Mouse (Mus musculus): Measurements from ENCODE around the gene Dhx57. TPM values are rescaled to one million over a fixed set of nuclear protein-coding genes. Genes with fewer than 3 reads are reported as not detected.

The Dhx57 gene
- total and polyA plus RNA-seq, 3 experiments, result 3.4 to 6.8 TPM; not detected in 1

DNA sequence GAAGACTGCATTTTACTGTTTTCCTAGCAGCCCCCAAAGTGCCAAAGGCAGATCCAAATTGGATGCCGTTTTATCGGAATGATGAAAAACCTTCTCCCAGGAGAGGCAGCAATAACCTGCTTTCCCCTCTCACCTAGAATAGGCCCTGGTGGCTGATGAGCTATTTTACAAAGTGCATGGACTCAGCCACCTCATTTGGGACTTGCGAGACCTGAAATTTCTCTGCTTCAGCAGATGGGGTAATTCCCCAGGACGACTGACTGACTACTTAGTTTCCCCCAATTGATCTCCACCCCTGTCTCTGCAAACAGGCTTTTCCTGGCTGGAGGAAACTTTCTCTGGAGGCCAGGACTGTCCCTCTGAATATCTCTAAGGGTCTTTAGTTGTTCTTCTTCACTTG is 32.7 kb upstream of the Dhx57 start:
- no peak for DNase-seq (ENCODE audit: low read depth, low spot score)
- Histone ChIP-seq H3K4me1 (ENCODE audit: control insufficient read depth in 1 of 2, insufficient read depth in 2 of 2, low read length in 2 of 2) (peaks cover 0 to 4% of the 10 kb centered on the region in 2 experiments; a peak in 1 of 4 replicates), H3K27me3 (ENCODE audit: control insufficient read depth in 1 of 2, insufficient read depth in 2 of 2, low read length in 2 of 2) (peaks cover 0 to 8% of the 10 kb centered on the region in 2 experiments; a peak in 1 of 4 replicates), H3K9ac (ENCODE audit: control insufficient read depth, low read depth, low read length, poor library complexity, severe bottlenecking) (no peak overlapping the region), H3K4me3 (ENCODE audit: control insufficient read depth in 1 of 2, insufficient read depth in 1 of 2, low read depth in 2 of 2, low read length in 2 of 2) (no peak overlapping the region), H3K79me2 (ENCODE audit: control insufficient read depth, insufficient read depth, low read length, poor library complexity) (no peaks in the 10 kb centered on the region), H3K27ac (ENCODE audit: control insufficient read depth, low read depth, low read length) (no peak overlapping the region), H3K36me3 (ENCODE audit: control insufficient read depth in 1 of 2, insufficient read depth in 2 of 2, low read length in 2 of 2) (no peaks in the 10 kb centered on the region), H3K9me3 (replicated peaks; ENCODE audit: insufficient read depth, low read length) (no peaks in the 10 kb centered on the region)
- no peak for TF ChIP-seq MXI1 (IDR thresholded peaks at IDR 0.05; ENCODE audit: low read depth, low read length)
- TF ChIP-seq RCOR1 (IDR thresholded peaks at IDR 0.05; ENCODE audit: low read depth, low read length), result no peak
- TF ChIP-seq GABPA (IDR thresholded peaks at IDR 0.05; ENCODE audit: low read depth, low read length), result no peak
- TF ChIP-seq MAZ (IDR thresholded peaks at IDR 0.05; ENCODE audit: low read depth, low read length), result no peak
- no peak for TF ChIP-seq JUND (IDR thresholded peaks at IDR 0.05; ENCODE audit: low read depth, low read length)
- no peak for TF ChIP-seq HCFC1 (IDR thresholded peaks at IDR 0.05; ENCODE audit: low read depth, low read length)
- no peak for TF ChIP-seq USF2 (IDR thresholded peaks at IDR 0.05; ENCODE audit: borderline replicate concordance in 1 of 2, insufficient read depth in 1 of 2, low read depth in 1 of 2, low read length in 2 of 2)
- no peak for TF ChIP-seq GATA1 (IDR thresholded peaks at IDR 0.05; ENCODE audit: low read depth, low read length)
- no peak for TF ChIP-seq USF1 (IDR thresholded peaks at IDR 0.05; ENCODE audit: low read depth, low read length)
- no peak for TF ChIP-seq ZKSCAN1 (IDR thresholded peaks at IDR 0.05; ENCODE audit: low read depth, low read length)
- TF ChIP-seq CHD1 (IDR thresholded peaks at IDR 0.05; ENCODE audit: low read depth, low read length), result no peak
- TF ChIP-seq BHLHE40 (IDR thresholded peaks at IDR 0.05; ENCODE audit: borderline replicate concordance, low read depth, low read length), result no peak

DNA sequence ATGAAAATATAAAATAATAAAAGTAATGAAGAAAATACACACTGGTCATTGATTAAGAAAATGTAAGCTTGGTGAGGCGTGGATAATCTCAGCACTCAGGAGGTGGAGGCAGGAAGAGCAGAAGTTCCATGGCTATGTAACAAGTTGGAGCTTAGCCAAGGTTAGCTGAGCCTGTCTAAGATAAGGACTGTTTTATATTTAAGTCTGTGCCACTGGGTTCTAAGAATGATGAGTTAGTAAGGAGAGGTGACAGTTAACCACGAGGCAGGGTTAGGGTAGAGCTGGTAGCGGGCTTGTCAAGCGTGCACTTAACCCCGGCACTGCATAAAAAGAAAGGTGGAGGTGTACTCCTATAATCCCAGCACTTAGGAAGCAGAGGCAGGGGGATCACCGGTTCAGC is 32.0 kb upstream of the Dhx57 start:
- H3K4me1 ChIP-seq (ENCODE audit: control insufficient read depth in 1 of 2, insufficient read depth in 2 of 2, low read length in 2 of 2), result peaks cover 0 to 4% of the 10 kb centered on the region in 2 experiments; a peak in 1 of 4 replicates
- TF ChIP-seq E2F4 (IDR thresholded peaks at IDR 0.05; ENCODE audit: borderline replicate concordance, low read depth, low read length) (no peak), MYC (IDR thresholded peaks at IDR 0.05; ENCODE audit: low read depth, low read length) (peak; percentile 46; the same call in 1 of the 2 replicates), USF1 (IDR thresholded peaks at IDR 0.05; ENCODE audit: low read depth, low read length) (no peak), EP300 (IDR thresholded peaks at IDR 0.05; ENCODE audit: low read depth in 1 of 2, low read length in 2 of 2) (peak in 1 of 2 experiments; percentile 16; a peak in 2 of 4 replicates), SIN3A (IDR thresholded peaks at IDR 0.05; ENCODE audit: low read length) (peak; percentile 60), UBTF (IDR thresholded peaks at IDR 0.05; ENCODE audit: borderline replicate concordance, insufficient read depth, low read depth, low read length) (no peak), RCOR1 (IDR thresholded peaks at IDR 0.05; ENCODE audit: low read depth, low read length) (peak; percentile 77), SMC3 (IDR thresholded peaks at IDR 0.05; ENCODE audit: low read depth, low read length) (no peak), TBP (IDR thresholded peaks at IDR 0.05; ENCODE audit: low read depth, low read length) (no peak), MAX (IDR thresholded peaks at IDR 0.05; ENCODE audit: low read length) (peak; percentile 65), GATA1 (IDR thresholded peaks at IDR 0.05; ENCODE audit: low read depth, low read length) (peak; percentile 80), KAT2A (conservative IDR thresholded peaks at IDR 0.05; ENCODE audit: low read depth, low read length) (no peak), TCF12 (IDR thresholded peaks at IDR 0.05; ENCODE audit: low read depth, low read length) (no peak), MAZ (IDR thresholded peaks at IDR 0.05; ENCODE audit: low read depth, low read length) (no peak), MYB (IDR thresholded peaks at IDR 0.05; ENCODE audit: low read depth, low read length) (no peak), ETS1 (IDR thresholded peaks at IDR 0.05; ENCODE audit: low read depth, low read length) (no peak), POLR2AphosphoS2 (IDR thresholded peaks at IDR 0.05; ENCODE audit: low read length) (no peak), MXI1 (IDR thresholded peaks at IDR 0.05; ENCODE audit: low read depth, low read length) (peak; percentile 85), TAL1 (IDR thresholded peaks at IDR 0.05; ENCODE audit: low read length) (no peak)
- no peak overlapping the region for H3K27ac ChIP-seq (ENCODE audit: control insufficient read depth, low read depth, low read length)
- no peak overlapping the region for H3K4me3 ChIP-seq (ENCODE audit: control insufficient read depth in 1 of 2, insufficient read depth in 1 of 2, low read depth in 2 of 2, low read length in 2 of 2)
- no peaks in the 10 kb centered on the region for H3K36me3 ChIP-seq (ENCODE audit: control insufficient read depth in 1 of 2, insufficient read depth in 2 of 2, low read length in 2 of 2)
- no peaks in the 10 kb centered on the region for H3K9me3 ChIP-seq (replicated peaks; ENCODE audit: insufficient read depth, low read length)
- peak; percentile 79 for DNase-seq (ENCODE audit: low read depth, low spot score)
- no peaks in the 10 kb centered on the region for H3K79me2 ChIP-seq (ENCODE audit: control insufficient read depth, insufficient read depth, low read length, poor library complexity)
- peaks cover 0 to 8% of the 10 kb centered on the region in 2 experiments; a peak in 1 of 4 replicates for H3K27me3 ChIP-seq (ENCODE audit: control insufficient read depth in 1 of 2, insufficient read depth in 2 of 2, low read length in 2 of 2)
- no peak overlapping the region for H3K9ac ChIP-seq (ENCODE audit: control insufficient read depth, low read depth, low read length, poor library complexity, severe bottlenecking)
